Mouse (Mus musculus) brain, embryonic 14.5 days (tissue): ENCODE data around the gene Robo3. TPM values are rescaled to one million over a fixed set of nuclear protein-coding genes. Genes with fewer than 3 reads are reported as not detected.

Experiments
- DNase-seq: peaks from one replicate; pipeline ENCODE4 v3.0.0-alpha.2; 2011; ENCODE audit warnings: low read depth
- CTCF ChIP-seq: fragments of 200-500 bp; IDR thresholded peaks from 2 replicates; pipeline ENCODE4 v1.5.1; 2012; ENCODE audit warnings: inconsistent platforms, mild to moderate bottlenecking, moderate library complexity, borderline replicate concordance; ENCODE audit not compliant: insufficient read depth, insufficient read length; ENCODE audit errors: extremely low read depth
- POLR2A ChIP-seq: fragments of 200-500 bp; IDR thresholded peaks from 2 replicates; pipeline ENCODE4 v1.6.1; 2012; ENCODE audit warnings: mild to moderate bottlenecking, inconsistent platforms, borderline replicate concordance; ENCODE audit not compliant: poor library complexity, insufficient read depth, insufficient read length, severe bottlenecking; ENCODE audit errors: extremely low read depth
- polyA plus RNA-seq: library from polyadenylated mRNA; depleted of rRNA; stranded (reverse); fragments of >200 nt; gene quantifications from 2 replicates; pipeline ENCODE4 v1.2.3, GENCODE M21; 2012

Robo3 gene
- polyA plus RNA-seq, 1 experiment: 41.6 TPM

GRCm38 (mm10) chr9:37454011-37454492, 21.0 kb upstream of the Robo3 start:
- TF ChIP-seq CTCF (no peak), POLR2A (no peak)
- DNase-seq: peak; percentile 95

DNA sequence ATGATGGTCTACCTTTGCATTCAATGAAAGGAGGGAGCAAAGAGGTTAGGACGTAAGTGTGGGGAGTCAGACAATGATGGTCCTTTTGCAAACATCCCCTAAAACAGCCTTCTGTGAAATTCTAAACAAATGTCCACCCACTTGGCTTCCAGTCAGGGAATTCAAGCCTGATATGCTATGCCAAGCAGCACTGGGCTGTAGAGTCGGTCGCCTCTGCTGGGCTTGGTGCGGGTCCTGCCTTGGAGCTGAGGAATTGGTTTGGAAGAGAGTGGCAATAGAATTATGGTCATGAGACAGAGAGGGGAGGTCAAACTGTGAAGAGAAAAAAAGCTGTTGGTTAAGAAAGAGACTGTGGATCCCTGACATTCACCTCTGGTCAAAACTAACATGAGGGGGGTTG, 20.3 kb upstream of the Robo3 start:
- TF ChIP-seq POLR2A (no peak), CTCF (no peak)
- peak; percentile 37 for DNase-seq

DNA sequence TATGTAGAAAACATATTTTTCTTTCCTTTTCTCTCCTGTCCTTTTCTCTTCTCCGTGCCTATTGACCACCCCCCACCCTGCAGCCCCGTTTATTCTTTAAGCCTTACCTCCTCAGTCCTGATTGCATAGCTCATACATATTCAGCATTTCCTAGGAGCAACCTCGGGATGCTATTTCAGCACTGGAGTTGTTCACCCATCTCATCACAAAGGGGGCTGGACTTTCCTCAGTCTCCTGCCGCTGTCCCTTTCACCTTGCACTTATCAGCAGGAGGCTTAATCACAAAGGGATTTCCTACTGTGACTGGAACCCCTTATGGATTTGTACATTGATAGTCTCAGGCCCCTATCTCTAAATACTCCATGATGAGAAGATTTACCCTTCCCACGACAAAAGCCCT, 19.4 kb upstream of the Robo3 start:
- TF ChIP-seq CTCF (no peak), POLR2A (no peak)
- DNase-seq: peak; percentile 45

- DNase-seq: peak; percentile 88
- TF ChIP-seq CTCF: no peak
- no peak for TF ChIP-seq POLR2A
These were observed 5.0 kb upstream of the Robo3 start for GRCm38 (mm10) chr9:37437772-37438735.

GRCm38 (mm10) chr9:37435616-37436015, 2.6 kb upstream of the Robo3 start:
- TF ChIP-seq POLR2A (no peak), CTCF (no peak)
- no peak for DNase-seq

GRCm38 (mm10) chr9:37434932-37435331, 1.9 kb upstream of the Robo3 start:
- peak; percentile 75 for DNase-seq
- no peak for TF ChIP-seq POLR2A
- TF ChIP-seq CTCF: no peak

DNA sequence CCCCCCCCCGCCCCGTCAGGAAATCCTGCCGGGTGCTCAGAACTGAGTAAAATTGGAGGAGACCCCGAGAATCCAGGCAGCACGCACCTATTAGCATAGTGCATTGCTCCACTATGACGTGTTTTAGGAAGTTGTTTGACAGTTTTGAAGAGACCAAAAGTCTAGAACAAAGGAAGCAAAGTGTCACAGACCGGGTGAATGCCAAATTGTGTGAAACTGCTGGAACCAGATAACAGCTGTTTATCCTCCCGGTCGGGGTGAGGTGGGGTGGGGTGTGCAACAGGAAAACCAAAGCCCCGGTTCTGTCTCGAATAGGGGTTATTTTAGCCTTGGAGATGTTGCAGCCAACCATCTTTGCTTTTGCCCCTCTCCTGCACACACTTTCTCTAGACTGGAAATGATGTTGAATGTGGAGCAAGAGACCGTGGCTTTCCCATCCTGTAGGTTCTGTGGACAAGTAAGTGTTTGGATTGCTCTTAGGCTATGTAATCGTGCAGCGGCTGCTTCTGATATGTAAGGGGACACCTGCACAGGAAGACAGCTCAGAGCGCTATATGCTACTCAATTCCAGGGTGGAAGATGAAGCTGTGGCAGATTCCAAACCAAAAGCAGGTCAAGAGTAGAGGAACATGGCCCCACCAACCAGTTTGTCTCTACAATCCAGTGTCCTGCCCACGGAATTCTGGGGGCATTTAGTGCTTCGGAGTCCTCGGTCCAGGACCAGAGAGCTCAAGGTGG, 946 bp upstream of the Robo3 start:
- DNase-seq: peak; percentile 11
- TF ChIP-seq POLR2A (no peak), CTCF (no peak)

DNA sequence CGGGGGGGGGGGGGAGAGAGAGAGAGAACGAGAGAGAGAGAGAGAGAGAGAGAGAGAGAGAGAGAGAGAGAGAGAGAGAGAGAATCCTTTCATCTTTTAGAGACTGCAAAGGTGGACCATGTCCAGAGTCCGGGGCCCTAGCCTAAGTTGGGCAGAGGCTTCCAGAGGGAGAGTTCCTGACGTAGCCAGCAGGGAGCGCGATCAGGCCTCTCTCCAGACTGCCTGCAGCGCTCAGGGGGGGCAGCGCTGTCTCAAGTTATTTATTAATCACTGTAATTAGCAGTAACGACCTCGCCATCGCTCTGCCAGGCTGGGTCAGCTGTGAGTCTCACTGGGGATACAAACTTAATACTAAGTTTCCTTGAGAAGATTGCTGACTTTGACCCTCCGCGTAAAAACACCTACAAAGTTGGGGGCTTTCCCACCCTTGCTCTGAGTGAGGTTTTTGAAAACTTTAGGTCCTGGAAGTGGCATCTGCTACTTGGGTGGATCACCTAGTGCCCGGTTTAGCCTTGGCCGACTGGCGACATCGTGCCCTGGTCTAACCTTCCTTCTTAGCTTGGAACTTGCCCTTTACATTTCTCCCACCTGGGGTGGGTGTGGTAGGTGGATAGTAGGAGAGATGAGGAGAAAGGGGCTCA, 900 bp downstream of the Robo3 start:
- peak; percentile 73 for DNase-seq
- TF ChIP-seq POLR2A (no peak), CTCF (peak; percentile 63)

GRCm38 (mm10) chr9:37430582-37430981, 2.5 kb downstream of the Robo3 start:
- DNase-seq: peak; percentile 96

GRCm38 (mm10) chr9:37429326-37429725, 3.7 kb downstream of the Robo3 start:
- no peak for DNase-seq
- TF ChIP-seq CTCF: no peak
- TF ChIP-seq POLR2A: no peak

More at GRCm38 (mm10) chr9:37430582-37430981, 2.5 kb downstream of the Robo3 start:
- TF ChIP-seq POLR2A (no peak), CTCF (peak; percentile 95)

- DNase-seq: peak; percentile 42
These were observed 11.8 kb downstream of the Robo3 start for GRCm38 (mm10) chr9:37421239-37421638.

More at GRCm38 (mm10) chr9:37421239-37421638, 11.8 kb downstream of the Robo3 start:
- TF ChIP-seq POLR2A: no peak
- no peak for TF ChIP-seq CTCF
